Mouse (Mus musculus): ENCODE results near the gene Ercc2. TPM values are rescaled to one million over a fixed set of nuclear protein-coding genes. Genes with fewer than 3 reads are reported as not detected.

The Ercc2 gene
- 3.7 and 3.8 TPM in 2 replicates for polyA plus RNA-seq (2021; fragmentation: Nextera tagmentation)
- long read RNA-seq, experiment 1, transcript Ercc2-201 (23 exons, 3,578 nt), result major isoform, 5 of 8 reads
- long read RNA-seq, experiment 1, partial matches to known transcripts, result 2 of 8 reads
- long read RNA-seq, experiment 1, other reads (novel, unspliced or antisense), result 1 of 8 reads
- long read RNA-seq, experiment 2, transcript Ercc2-201 (23 exons, 3,578 nt), result major isoform, 66 of 86 reads
- long read RNA-seq, experiment 2, partial matches to known transcripts, result 11 of 86 reads
- long read RNA-seq, experiment 2, other reads (novel, unspliced or antisense), result 8 of 86 reads

DNA sequence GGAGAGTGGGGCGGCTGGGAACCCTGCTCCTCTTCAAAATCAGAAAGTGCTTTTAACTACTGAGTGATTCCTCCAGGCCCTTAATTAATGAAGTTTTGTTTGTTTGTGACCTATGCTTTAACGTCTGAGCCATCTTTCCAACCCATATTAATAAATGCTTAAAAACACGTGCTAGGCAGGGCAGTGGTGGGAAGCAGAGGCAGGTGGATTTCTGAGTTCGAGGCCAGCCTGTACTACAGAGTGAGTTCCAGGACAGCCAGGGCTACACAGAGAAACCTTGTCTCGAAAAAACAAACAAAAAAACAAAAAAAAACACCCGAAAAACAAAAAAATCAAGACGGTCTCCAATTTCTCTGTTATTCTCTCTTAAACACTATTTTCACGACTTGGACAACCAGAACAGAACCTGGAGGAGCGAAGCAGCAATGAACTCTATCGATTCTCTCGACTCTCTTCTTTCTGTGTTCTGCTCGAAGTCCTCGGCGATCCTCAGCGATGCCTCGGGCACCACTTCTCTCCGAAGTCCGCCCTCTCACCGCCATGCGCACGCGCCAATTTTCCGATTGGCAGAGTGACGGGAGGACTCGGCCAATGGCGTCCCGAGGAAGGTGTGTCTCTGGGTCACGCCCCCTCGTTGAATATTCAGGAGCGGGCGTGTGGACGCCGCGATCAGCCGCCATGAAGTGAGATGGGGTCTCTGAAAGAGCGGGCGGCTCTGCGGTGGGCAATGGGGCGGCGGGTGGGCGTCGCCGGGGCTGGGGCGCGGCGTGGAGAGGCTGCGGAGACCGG, at the start of gene Ercc2:
Gene Ercc2 (plus strand): TSS at position 634 of the 789 bp plus-strand sequence.

DNA sequence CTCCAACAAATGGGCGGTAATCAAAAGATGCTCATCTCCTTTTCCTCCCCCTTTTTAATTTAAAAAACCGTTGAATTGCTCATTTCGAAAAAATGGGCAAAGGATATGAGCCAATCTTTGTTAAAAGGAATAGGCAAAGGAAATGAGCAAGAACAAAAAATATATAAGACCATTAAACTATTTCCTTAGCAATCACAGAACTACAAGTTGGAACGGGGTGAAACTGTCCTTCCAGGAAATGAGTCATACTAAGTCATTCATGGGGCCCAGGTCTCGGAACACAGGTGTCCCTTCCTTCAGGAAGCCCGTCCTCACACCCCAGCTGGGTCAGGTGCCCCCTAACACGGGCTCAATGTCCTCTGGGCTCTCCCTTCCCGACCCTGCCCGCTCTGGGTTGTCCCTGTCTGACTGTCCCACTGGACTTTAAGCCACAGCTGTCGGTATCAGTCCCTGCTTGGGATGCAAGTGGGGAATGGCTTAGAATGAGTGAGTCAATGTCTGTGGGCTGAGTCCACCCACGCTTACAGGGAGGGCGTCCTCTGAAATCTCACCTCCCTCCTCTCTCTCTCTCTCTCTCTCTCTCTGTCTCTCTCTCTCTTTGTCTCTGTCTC, 37.5 kb upstream of the Ercc2 start, which contains the start of gene Ercc1:
Gene Ercc1 (plus strand): TSS at position 542 of the 611 bp plus-strand sequence.

DNA sequence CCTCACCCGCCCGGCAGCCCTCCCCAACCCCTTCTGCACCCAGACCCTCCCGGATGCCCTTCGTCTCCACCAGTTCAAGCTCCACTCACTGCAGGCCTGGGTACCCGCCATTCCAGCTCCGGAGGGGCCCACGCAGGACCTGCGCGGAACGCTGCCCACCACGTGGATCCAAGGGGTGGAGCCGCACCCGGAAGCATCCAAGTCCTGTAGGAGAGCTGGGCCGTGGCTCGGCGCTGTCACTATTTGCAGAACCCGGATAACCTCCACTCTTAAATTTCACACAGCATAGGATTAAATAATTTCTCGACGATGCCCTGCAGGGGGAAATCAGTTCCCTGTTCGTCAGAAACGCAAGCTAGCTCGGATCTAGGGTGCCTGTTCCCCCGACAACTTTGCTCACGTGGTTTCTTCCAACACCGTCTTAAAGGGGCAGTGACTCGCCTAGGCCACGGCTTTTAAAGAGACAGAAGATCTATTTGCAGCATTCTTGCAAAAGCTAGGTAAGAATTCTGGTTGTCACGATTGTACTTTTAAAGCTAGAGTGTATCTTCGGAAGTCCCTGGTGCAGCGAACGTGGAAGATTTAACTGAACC, 22.4 kb upstream of the Ercc2 start, which contains the start of the genes Cd3eap and Ppp1r13l:
Gene Cd3eap (minus strand): TSS at position 185 of the 593 bp plus-strand sequence.
Gene Ppp1r13l (plus strand): TSS at position 451 of the 593 bp plus-strand sequence.

DNA sequence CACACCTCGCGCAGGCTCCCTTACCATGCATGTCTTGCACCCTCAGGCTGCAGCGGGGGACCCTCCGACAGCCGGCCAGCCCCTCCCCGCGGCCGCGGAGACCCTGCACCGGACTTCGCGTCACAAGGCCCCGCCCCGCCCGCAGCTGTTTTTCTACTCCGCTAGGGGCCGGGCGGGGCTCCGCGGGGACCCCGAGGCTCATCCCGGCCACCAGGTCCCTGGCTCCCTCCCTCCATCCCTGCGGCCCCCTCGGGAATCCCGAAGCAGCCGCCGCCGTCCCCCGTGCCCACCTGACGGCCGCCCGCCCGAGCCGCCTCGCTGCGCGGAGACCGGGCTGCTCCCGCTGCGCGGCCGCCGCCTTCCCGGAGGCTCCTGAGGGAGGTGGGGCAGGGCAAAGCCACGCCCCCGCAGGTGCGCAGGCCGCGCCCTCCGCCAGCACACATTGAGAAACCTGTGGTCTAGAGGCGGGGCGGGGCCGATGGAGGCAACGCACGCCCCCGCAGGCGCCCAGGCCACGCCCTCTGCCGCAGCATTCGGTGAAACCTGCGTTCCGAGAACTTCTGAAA, 22.0 kb downstream of the Ercc2 start, which contains the start of gene Klc3:
Gene Klc3 (minus strand): TSS at position 374 of the 566 bp plus-strand sequence.

DNA sequence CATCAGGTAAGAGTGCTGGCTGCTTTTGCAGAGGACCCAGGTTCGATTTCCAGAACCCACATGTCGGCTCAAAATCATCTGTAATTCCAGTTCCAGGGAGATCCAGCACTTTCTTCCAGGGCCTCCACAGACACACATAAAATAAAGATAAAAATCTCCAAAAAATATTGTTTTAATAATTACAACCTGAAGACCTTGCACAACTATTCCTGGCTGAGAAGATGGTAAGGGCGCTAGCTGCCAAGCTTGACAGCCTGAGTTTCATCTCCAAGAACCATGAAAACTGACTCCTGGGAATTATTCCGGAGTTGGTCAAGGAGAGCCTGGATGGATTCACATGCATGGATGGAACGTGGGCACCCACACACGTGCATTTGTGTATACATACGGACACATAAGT, 22.7 kb downstream of the Ercc2 start, which contains the start of gene Ckm:
Gene Ckm (plus strand): TSS at position 301 of the 400 bp plus-strand sequence.

Small RNA genes lying within 50 kb of the gene (microRNA-seq; reads per million reads assigned to microRNA genes)
- gene Mir343, result not detected

Other genes with a start within 250 kb of the Ercc2 start
- 13.3 and 14.4 TPM in 2 replicates for gene Qpctl, start 232.7 kb upstream of the Ercc2 start, polyA plus RNA-seq (2021; fragmentation: Nextera tagmentation)
- 129 and 137 TPM in 2 replicates for gene Snrpd2, start 232.3 kb upstream of the Ercc2 start, polyA plus RNA-seq (2021; fragmentation: Nextera tagmentation)
- 0.13 TPM in 1 of 2 replicates, not detected in the other for gene Gipr, start 215.9 kb upstream of the Ercc2 start, polyA plus RNA-seq (2021; fragmentation: Nextera tagmentation)
- gene Eml2, start 205.6 kb upstream of the Ercc2 start, polyA plus RNA-seq (2021; fragmentation: Nextera tagmentation), result 6.0 and 6.1 TPM in 2 replicates
- gene Gpr4, start 169.5 kb upstream of the Ercc2 start, polyA plus RNA-seq (2021; fragmentation: Nextera tagmentation), result 1.5 and 2.0 TPM in 2 replicates
- gene Opa3, start 153.7 kb upstream of the Ercc2 start, polyA plus RNA-seq (2021; fragmentation: Nextera tagmentation), result 34.8 and 38.3 TPM in 2 replicates
- 1.1 and 1.2 TPM in 2 replicates for gene Vasp, start 110.2 kb upstream of the Ercc2 start, polyA plus RNA-seq (2021; fragmentation: Nextera tagmentation)
- gene Ppm1n, start 101.9 kb upstream of the Ercc2 start, polyA plus RNA-seq (2021; fragmentation: Nextera tagmentation), result 0.09 and 0.19 TPM in 2 replicates
- gene Rtn2, start 99.4 kb upstream of the Ercc2 start, polyA plus RNA-seq (2021; fragmentation: Nextera tagmentation), result 20.0 and 22.4 TPM in 2 replicates
- 0.60 and 0.80 TPM in 2 replicates for gene Fosb, start 72.0 kb upstream of the Ercc2 start, polyA plus RNA-seq (2021; fragmentation: Nextera tagmentation)
- 52.8 and 71.7 TPM in 2 replicates for gene Ercc1, start 37.2 kb upstream of the Ercc2 start, polyA plus RNA-seq (2021; fragmentation: Nextera tagmentation)
- 14.0 and 14.6 TPM in 2 replicates for gene Cd3eap, start 22.5 kb upstream of the Ercc2 start, polyA plus RNA-seq (2021; fragmentation: Nextera tagmentation)
- 0.53 and 1.9 TPM in 2 replicates for gene Ppp1r13l, start 22.3 kb upstream of the Ercc2 start, polyA plus RNA-seq (2021; fragmentation: Nextera tagmentation)
- 1.3 and 1.8 TPM in 2 replicates for gene Klc3, start 22.1 kb downstream of the Ercc2 start, polyA plus RNA-seq (2021; fragmentation: Nextera tagmentation)
- gene Ckm, start 22.8 kb downstream of the Ercc2 start, polyA plus RNA-seq (2021; fragmentation: Nextera tagmentation), result not detected in 2 replicates
- 6.5 and 8.2 TPM in 2 replicates for gene Mark4, start 76.8 kb downstream of the Ercc2 start, polyA plus RNA-seq (2021; fragmentation: Nextera tagmentation)
- gene Exoc3l2, start 81.3 kb downstream of the Ercc2 start, polyA plus RNA-seq (2021; fragmentation: Nextera tagmentation), result 0.30 and 0.44 TPM in 2 replicates
- 4.2 TPM in 2 replicates for gene Bloc1s3, start 126.4 kb downstream of the Ercc2 start, polyA plus RNA-seq (2021; fragmentation: Nextera tagmentation)
- gene Trappc6a, start 126.4 kb downstream of the Ercc2 start, polyA plus RNA-seq (2021; fragmentation: Nextera tagmentation), result 39.0 and 48.4 TPM in 2 replicates
- 1.1 and 1.4 TPM in 2 replicates for gene Nkpd1, start 135.8 kb downstream of the Ercc2 start, polyA plus RNA-seq (2021; fragmentation: Nextera tagmentation)
- gene Ppp1r37, start 181.1 kb downstream of the Ercc2 start, polyA plus RNA-seq (2021; fragmentation: Nextera tagmentation), result 1.7 and 2.4 TPM in 2 replicates
- gene Zfp296, start 195.3 kb downstream of the Ercc2 start, polyA plus RNA-seq (2021; fragmentation: Nextera tagmentation), result 0.60 and 1.7 TPM in 2 replicates
- gene Gemin7, start 195.6 kb downstream of the Ercc2 start, polyA plus RNA-seq (2021; fragmentation: Nextera tagmentation), result 136 and 146 TPM in 2 replicates
- 8.7 and 9.9 TPM in 2 replicates for gene Clasrp, start 222.5 kb downstream of the Ercc2 start, polyA plus RNA-seq (2021; fragmentation: Nextera tagmentation)
- gene Relb, start 247.4 kb downstream of the Ercc2 start, polyA plus RNA-seq (2021; fragmentation: Nextera tagmentation), result 10.4 and 11.2 TPM in 2 replicates

Data from layer of hippocampus, adult 6 months (tissue).